Mouse (Mus musculus): ENCODE results near the gene Gm15128.
"Not testable (repeated sequence)": the region's sequence is repeated elsewhere in the genome, so short reads cannot be mapped to it uniquely, and the experiment has no call there.

Gene Gm15128

GRCm38 (mm10) chrX:147765691-147766090, at the start of gene Gm15128:
TSS of gene Gm15128 (plus strand) at chrX:147765991.
- not testable (repeated sequence) for DNase-seq (ENCODE audit: low spot score)
